In the genomic region with DNA sequence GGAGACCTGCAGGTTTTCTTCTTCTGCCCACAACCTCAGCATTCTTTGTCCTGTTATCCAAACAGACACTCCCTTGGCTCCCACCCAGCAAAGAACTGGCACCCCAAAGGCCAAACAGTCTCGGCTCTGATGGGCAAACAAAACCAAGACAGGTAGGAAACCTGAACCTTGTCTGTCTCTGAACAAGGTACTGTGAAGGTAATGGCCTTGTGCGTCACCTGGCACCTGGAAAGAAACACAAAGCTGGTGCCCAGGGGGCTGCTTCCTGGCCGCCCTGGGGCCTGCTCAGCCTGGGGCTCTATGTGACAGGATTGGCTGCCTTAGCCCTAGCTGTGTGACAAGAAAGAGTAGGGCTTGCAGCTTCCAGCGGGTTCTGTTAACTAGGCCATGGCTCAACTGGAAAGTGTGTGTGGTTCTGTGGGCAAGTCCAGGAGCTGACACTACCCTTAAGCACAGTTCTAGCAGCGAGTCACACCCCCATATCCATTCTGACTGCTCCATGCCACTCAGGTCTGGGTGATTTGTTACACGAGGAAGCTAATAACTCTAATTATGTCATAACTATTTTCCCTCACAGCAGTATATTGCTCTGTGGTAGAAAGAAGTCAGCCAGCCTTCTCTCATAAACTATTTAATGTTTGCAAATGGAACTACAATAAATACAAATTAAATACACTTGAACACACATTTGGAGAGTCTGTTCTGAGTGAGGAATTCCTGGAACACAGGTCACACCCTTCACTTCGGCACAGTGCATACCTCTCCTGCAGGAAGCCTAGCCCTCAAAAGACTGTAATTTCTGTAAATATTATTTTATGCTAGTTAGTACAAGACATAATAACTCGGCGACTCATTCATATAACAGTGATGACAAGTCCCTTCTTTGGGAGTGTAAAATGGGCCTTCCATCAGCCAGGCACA, we compare ENCODE assay signal across 19 mouse cellular contexts. TPM values are rescaled to one million over a fixed set of nuclear protein-coding genes. Genes with fewer than 3 reads are reported as not detected.
DNase-seq lines count a peak whose midpoint lies in the region; ATAC-seq and TF ChIP-seq lines count a peak whose summit lies in the region.
"Had no signal": no experiment of that assay in that cellular context is flagged by ENCODE, and none has a peak within 500 bp of the region (broad histone marks: within the 10 kb centered on the region; RNA-seq: fewer than 3 reads in every experiment).

No protein-coding gene starts in this region.

- no peak for TF ChIP-seq POLR2A in embryonic fibroblast, embryonic 13.5 days (IDR thresholded peaks at IDR 0.05; ENCODE audit: low read depth, low read length)

- H3K9me3 ChIP-seq in embryonic facial prominence, embryonic 12.5 days: no peaks in the 10 kb centered on the region
- no peaks in the 10 kb centered on the region for H3K9me3 ChIP-seq in embryonic facial prominence, embryonic 10.5 days
- no peaks in the 10 kb centered on the region for H3K9me3 ChIP-seq in lung, embryonic 16.5 days (ENCODE audit: control insufficient read depth, low read length)
- H3K9me3 ChIP-seq in stomach, embryonic 16.5 days (replicated peaks; ENCODE audit: control insufficient read depth, low read length): no peaks in the 10 kb centered on the region
- no peaks in the 10 kb centered on the region for H3K9me3 ChIP-seq in midbrain, embryonic 14.5 days (ENCODE audit: control insufficient read depth, low read length)
- H3K9me3 ChIP-seq: forebrain, embryonic 10.5 days; neural tube, embryonic 13.5 days had no signal

- H3K4me2 ChIP-seq in embryonic facial prominence, embryonic 12.5 days (replicated peaks): no peak overlapping the region
- H3K4me2 ChIP-seq in lung, embryonic 16.5 days (ENCODE audit: low read depth, low read length): no peak overlapping the region
- no peak overlapping the region for H3K4me2 ChIP-seq in stomach, embryonic 16.5 days (ENCODE audit: low read depth, low read length)
- H3K4me2 ChIP-seq in midbrain, embryonic 14.5 days (ENCODE audit: low read length): no peak overlapping the region
- H3K4me2 ChIP-seq: neural tube, embryonic 13.5 days had no signal

- H3K36me3 ChIP-seq in embryonic facial prominence, embryonic 12.5 days: no peaks in the 10 kb centered on the region
- H3K36me3 ChIP-seq in embryonic facial prominence, embryonic 10.5 days (replicated peaks): no peaks in the 10 kb centered on the region
- no peaks in the 10 kb centered on the region for H3K36me3 ChIP-seq in lung, embryonic 16.5 days (ENCODE audit: control insufficient read depth, insufficient read depth, low read length)
- no peaks in the 10 kb centered on the region for H3K36me3 ChIP-seq in stomach, embryonic 16.5 days (ENCODE audit: control insufficient read depth, insufficient read depth, low read length)
- no peaks in the 10 kb centered on the region for H3K36me3 ChIP-seq in midbrain, embryonic 14.5 days (ENCODE audit: control insufficient read depth, insufficient read depth, low read length)
- H3K36me3 ChIP-seq: forebrain, embryonic 10.5 days; neural tube, embryonic 13.5 days had no signal

- H3K4me3 ChIP-seq in embryonic facial prominence, embryonic 12.5 days: no peak overlapping the region
- no peak overlapping the region for H3K4me3 ChIP-seq in embryonic facial prominence, embryonic 10.5 days
- no peak overlapping the region for H3K4me3 ChIP-seq in embryonic fibroblast, embryonic 13.5 days (ENCODE audit: insufficient read depth, low read length)
- no peak overlapping the region for H3K4me3 ChIP-seq in lung, embryonic 16.5 days (ENCODE audit: low read length)
- no peak overlapping the region for H3K4me3 ChIP-seq in stomach, embryonic 16.5 days (replicated peaks; ENCODE audit: low read length)
- H3K4me3 ChIP-seq in midbrain, embryonic 14.5 days (replicated peaks; ENCODE audit: low read depth, low read length): no peak overlapping the region
- H3K4me3 ChIP-seq: forebrain, embryonic 10.5 days; neural tube, embryonic 13.5 days had no signal

- no peak for ATAC-seq in embryonic facial prominence, embryonic 12.5 days (ENCODE audit: insufficient number of reproducible peaks, insufficient read depth, low FRiP score, low TSS enrichment)
- ATAC-seq in lung, embryonic 16.5 days (ENCODE audit: low read depth): peak; percentile 88
- ATAC-seq in stomach, embryonic 16.5 days (ENCODE audit: insufficient read depth, low FRiP score): peak; percentile 82
- no peak for ATAC-seq in midbrain, embryonic 14.5 days (ENCODE audit: low FRiP score, low TSS enrichment)
- ATAC-seq: hindbrain, embryonic 16.5 days had no signal

- H3K9ac ChIP-seq in embryonic facial prominence, embryonic 12.5 days: no peak overlapping the region
- peak overlapping the region; percentile 8; the same call in 1 of the 2 replicates for H3K9ac ChIP-seq in lung, embryonic 16.5 days (ENCODE audit: low read length)
- no peak overlapping the region for H3K9ac ChIP-seq in stomach, embryonic 16.5 days (ENCODE audit: low read length)
- H3K9ac ChIP-seq in midbrain, embryonic 14.5 days (replicated peaks; ENCODE audit: low read length): no peak overlapping the region
- H3K9ac ChIP-seq: neural tube, embryonic 13.5 days had no signal

- H3K27me3 ChIP-seq in embryonic facial prominence, embryonic 12.5 days: no peaks in the 10 kb centered on the region
- no peaks in the 10 kb centered on the region for H3K27me3 ChIP-seq in embryonic facial prominence, embryonic 10.5 days (replicated peaks; ENCODE audit: low read depth, poor library complexity, severe bottlenecking)
- no peaks in the 10 kb centered on the region for H3K27me3 ChIP-seq in lung, embryonic 16.5 days (ENCODE audit: control insufficient read depth, insufficient read depth, low read depth, low read length)
- H3K27me3 ChIP-seq in stomach, embryonic 16.5 days (ENCODE audit: control insufficient read depth, insufficient read depth, low read length): no peaks in the 10 kb centered on the region
- no peaks in the 10 kb centered on the region for H3K27me3 ChIP-seq in midbrain, embryonic 14.5 days (ENCODE audit: control insufficient read depth, insufficient read depth, low read length)
- H3K27me3 ChIP-seq: neural tube, embryonic 13.5 days had no signal

- H3K4me1 ChIP-seq in embryonic facial prominence, embryonic 12.5 days: no peaks in the 10 kb centered on the region
- H3K4me1 ChIP-seq in embryonic facial prominence, embryonic 10.5 days: 0 out of 2 replicates have a peak, but pooled peaks cover 4% of the 10 kb centered on the region
- peaks cover 8% of the 10 kb centered on the region for H3K4me1 ChIP-seq in embryonic fibroblast, embryonic 13.5 days (ENCODE audit: control insufficient read depth, insufficient read depth, low read length)
- peaks cover 11% of the 10 kb centered on the region; the same call in 1 of the 2 replicates for H3K4me1 ChIP-seq in lung, embryonic 16.5 days (replicated peaks; ENCODE audit: control insufficient read depth, insufficient read depth, low read length)
- H3K4me1 ChIP-seq in stomach, embryonic 16.5 days (ENCODE audit: control insufficient read depth, insufficient read depth, low read length): no peaks in the 10 kb centered on the region
- H3K4me1 ChIP-seq in midbrain, embryonic 14.5 days (ENCODE audit: control insufficient read depth, insufficient read depth, low read length): no peaks in the 10 kb centered on the region
- H3K4me1 ChIP-seq: neural tube, embryonic 13.5 days had no signal

- TF ChIP-seq CTCF in embryonic fibroblast, embryonic 13.5 days (IDR thresholded peaks at IDR 0.05; ENCODE audit: borderline replicate concordance, insufficient read depth, low read length): no peak

- DNase-seq in embryonic facial prominence, embryonic 10.5 days (ENCODE audit: low spot score): no peak
- no peak for DNase-seq in natural killer cell, adult 2 months (ENCODE audit: low spot score in 2 of 2)
- no peak for DNase-seq in thymus, postnatal 4 days
- no peak for DNase-seq in midbrain, embryonic 14.5 days
- DNase-seq: adrenal gland, adult 2 months; cerebellum, adult 9-10 months; heart, adult 11 months; layer of hippocampus, postnatal 36 days; liver; retina, postnatal 1 day; spleen, adult 18-20 months; thymus, adult 18-20 months had no signal

- H3K27ac ChIP-seq in embryonic facial prominence, embryonic 12.5 days: 0 out of 2 replicates have a peak overlapping the region, but pooled peaks have one; percentile 46
- H3K27ac ChIP-seq in embryonic facial prominence, embryonic 10.5 days (replicated peaks): no peak overlapping the region
- H3K27ac ChIP-seq in embryonic fibroblast, embryonic 13.5 days (ENCODE audit: insufficient read depth, low read length): peak overlapping the region; percentile 5; the same call in 1 of the 2 replicates
- peak overlapping the region; percentile 94 for H3K27ac ChIP-seq in lung, embryonic 16.5 days (ENCODE audit: low read length)
- H3K27ac ChIP-seq in stomach, embryonic 16.5 days (ENCODE audit: low read length): peak overlapping the region; percentile 96
- H3K27ac ChIP-seq in midbrain, embryonic 14.5 days (replicated peaks; ENCODE audit: low read depth, low read length): no peak overlapping the region
- H3K27ac ChIP-seq: forebrain, embryonic 10.5 days; neural tube, embryonic 13.5 days had no signal

- WGBS in embryonic facial prominence, embryonic 12.5 days: 66% methylated on average over 9 of the region's 9 CpGs
- 80% methylated on average over 9 of the region's 9 CpGs for WGBS in embryonic facial prominence, embryonic 10.5 days
- WGBS in lung, embryonic 16.5 days: 47% methylated on average over 9 of the region's 9 CpGs
- 50% methylated on average over 9 of the region's 9 CpGs for WGBS in stomach, embryonic 16.5 days
- WGBS in midbrain, embryonic 14.5 days: 84% methylated on average over 9 of the region's 9 CpGs

RNA-seq across cellular contexts. Expression of a gene that starts 30.7 kb away (rescaled TPM):
- polyA plus RNA-seq in embryonic facial prominence, embryonic 12.5 days (2016; fragmentation: Nextera tagmentation; extraction: Ambion mirVana): not detected in 2 replicates
- 0.30 and 0.37 TPM in 2 replicates for polyA plus RNA-seq in embryonic facial prominence, embryonic 10.5 days (2016; fragmentation: Nextera tagmentation; extraction: Ambion mirVana)
- not detected in 2 replicates for polyA plus RNA-seq in embryonic fibroblast, embryonic 13.5 days (2011; ENCODE audit: insufficient read length, low read depth, missing spikeins)
- polyA plus RNA-seq in lung, embryonic 16.5 days (2015; fragmentation: Nextera tagmentation; extraction: Ambion mirVana): 0.60 and 7.5 TPM in 2 replicates
- 13.6 and 18.1 TPM in 2 replicates for polyA plus RNA-seq in stomach, embryonic 16.5 days (2015; fragmentation: Nextera tagmentation; extraction: Ambion mirVana)
- polyA plus RNA-seq in midbrain, embryonic 14.5 days (2014; fragmentation: Nextera tagmentation; extraction: Ambion mirVana): 0.47 and 0.81 TPM in 2 replicates
- polyA plus RNA-seq: forebrain, embryonic 10.5 days had no signal

Comparison
In these comparisons a context has a peak if more than half of its experiments do, and no peak if none do; other contexts are left out.
1. H3K27ac ChIP-seq: peak in embryonic facial prominence, embryonic 12.5 days (single experiment), embryonic fibroblast, embryonic 13.5 days (single experiment), lung, embryonic 16.5 days (single experiment) and stomach, embryonic 16.5 days (single experiment); none in embryonic facial prominence, embryonic 10.5 days (single experiment) and midbrain, embryonic 14.5 days (single experiment).
2. ATAC-seq: peak in lung, embryonic 16.5 days (single experiment) and stomach, embryonic 16.5 days (single experiment); none in embryonic facial prominence, embryonic 12.5 days (single experiment) and midbrain, embryonic 14.5 days (single experiment).